Mouse (Mus musculus) testis, adult 2 months (tissue): ENCODE measurements around the gene Samd4.

Experiments
- CTCF ChIP-seq: fragments of 200-500 bp; IDR thresholded peaks from 2 replicates; pipeline ENCODE4 v1.5.1; 2012; ENCODE audit warnings: low read depth, mild to moderate bottlenecking, inconsistent platforms, low read length, moderate library complexity; ENCODE audit not compliant: control insufficient read depth, insufficient read depth, insufficient replicate concordance
- POLR2A ChIP-seq: fragments of 200-500 bp; IDR thresholded peaks from 2 replicates; pipeline ENCODE4 v1.6.1; 2012; ENCODE audit warnings: low read depth, mild to moderate bottlenecking, inconsistent platforms, low read length, moderate library complexity; ENCODE audit not compliant: control insufficient read depth

DNA sequence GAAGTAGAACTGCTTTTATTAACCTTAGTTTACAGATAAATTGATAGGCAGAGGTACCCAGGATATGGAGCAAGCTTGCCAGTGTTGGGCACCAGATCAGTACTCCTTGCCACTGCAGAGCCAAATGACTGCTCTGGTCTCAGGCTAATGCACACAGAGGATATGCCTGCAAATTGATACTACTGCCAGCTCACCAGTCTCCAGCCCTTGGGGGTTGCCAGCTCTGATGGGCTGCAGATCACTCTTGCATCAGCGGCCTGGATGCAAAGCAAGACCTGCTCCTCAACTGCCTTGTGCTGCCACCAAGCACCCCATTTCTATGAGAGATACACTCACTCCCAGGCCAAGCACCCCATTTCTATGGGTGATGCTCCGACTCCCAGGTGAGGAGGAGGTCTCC is 202.0 kb downstream of the Samd4 start:
- TF ChIP-seq CTCF (no peak), POLR2A (no peak)
